Mouse (Mus musculus) common myeloid progenitor, adult 5-6 weeks (primary cell): ENCODE data around the gene Zswim9. TPM values are rescaled to one million over a fixed set of nuclear protein-coding genes. Genes with fewer than 3 reads are reported as not detected.

Experiments used
- ATAC-seq: replicated peaks from 2 replicates; pipeline ENCODE4 v1.8.0; 2016; ENCODE audit warnings: low read depth, mild to moderate bottlenecking, moderate TSS enrichment, inconsistent platforms; ENCODE audit not compliant: poor library complexity, severe bottlenecking
- total RNA-seq: library from RNA; stranded (forward); fragments of 200-1000, 187-1606 nt; gene quantifications from 2 replicates; pipeline ENCODE4 v1.2.3, GENCODE M21; 2017

Gene Zswim9
- 4.8 and 6.9 TPM in 2 replicates for total RNA-seq

- ATAC-seq, result peak; percentile 96
Observed at GRCm38 (mm10) chr7:13278308-13278891, at the start of gene Zswim9. Gene Zswim9, minus strand, starts transcription at chr7:13278721.

- ATAC-seq, result peak; percentile 66
Observed at GRCm38 (mm10) chr7:13324316-13324715, 45.8 kb upstream of the Zswim9 start, which contains the start of gene Pla2g4c. Gene Pla2g4c, plus strand, starts transcription at chr7:13324655.

- peak; percentile 72 for ATAC-seq
Observed at GRCm38 (mm10) chr7:13321424-13321823, 42.9 kb upstream of the Zswim9 start.

- no peak for ATAC-seq
Observed at GRCm38 (mm10) chr7:13314095-13314597, 35.6 kb upstream of the Zswim9 start.

- no peak for ATAC-seq
Observed at GRCm38 (mm10) chr7:13311401-13311800, 32.9 kb upstream of the Zswim9 start.

- ATAC-seq, result peak; percentile 60; the same call in 1 of the 2 replicates
Observed at GRCm38 (mm10) chr7:13310493-13311199, 32.1 kb upstream of the Zswim9 start.

GRCm38 (mm10) chr7:13309407-13309806 lies 30.9 kb upstream of the Zswim9 start:
- ATAC-seq, result no peak

- peak; percentile 4; the same call in 1 of the 2 replicates for ATAC-seq
Observed at GRCm38 (mm10) chr7:13303372-13303771, 24.9 kb upstream of the Zswim9 start.

GRCm38 (mm10) chr7:13302780-13303179 lies 24.3 kb upstream of the Zswim9 start:
- peak; percentile 97 for ATAC-seq

GRCm38 (mm10) chr7:13301643-13302042 lies 23.1 kb upstream of the Zswim9 start:
- ATAC-seq, result no peak

- no peak for ATAC-seq
Observed at GRCm38 (mm10) chr7:13298821-13299220, 20.3 kb upstream of the Zswim9 start.

- no peak for ATAC-seq
Observed at GRCm38 (mm10) chr7:13297636-13298035, 19.1 kb upstream of the Zswim9 start.

GRCm38 (mm10) chr7:13295256-13295655 lies 16.7 kb upstream of the Zswim9 start:
- ATAC-seq, result no peak

GRCm38 (mm10) chr7:13293878-13294855 lies 15.6 kb upstream of the Zswim9 start:
- ATAC-seq, result peak; percentile 24; the same call in 1 of the 2 replicates

GRCm38 (mm10) chr7:13291370-13291769 lies 12.8 kb upstream of the Zswim9 start:
- no peak for ATAC-seq

- ATAC-seq, result no peak
Observed at GRCm38 (mm10) chr7:13290041-13290675, 11.6 kb upstream of the Zswim9 start.

GRCm38 (mm10) chr7:13288621-13289020 lies 10.1 kb upstream of the Zswim9 start:
- peak; percentile 75 for ATAC-seq

GRCm38 (mm10) chr7:13278957-13279356 lies 436 bp upstream of the Zswim9 start:
- peak; percentile 58 for ATAC-seq

GRCm38 (mm10) chr7:13277833-13278232 lies 688 bp downstream of the Zswim9 start:
- no peak for ATAC-seq

- no peak for ATAC-seq
Observed at GRCm38 (mm10) chr7:13277081-13277480, 1.4 kb downstream of the Zswim9 start, which contains the start of gene Lig1. Gene Lig1, plus strand, starts transcription at chr7:13277283.
